Mouse (Mus musculus) cortical plate, adult 2 months (tissue): ENCODE measurements around the gene Asb17. TPM values are rescaled to one million over a fixed set of nuclear protein-coding genes. Genes with fewer than 3 reads are reported as not detected.
"Not testable (repeated sequence)": the region's sequence is repeated elsewhere in the genome, so short reads cannot be mapped to it uniquely, and the experiment has no call there.

Experiments used
- H3K27ac ChIP-seq: fragments of 200-500 bp; 2 replicates; pipeline ENCODE4 v1.5.1; 2012; ENCODE audit warnings: low read length, control low read depth, inconsistent platforms; ENCODE audit not compliant: insufficient read depth
- H3K4me1 ChIP-seq: fragments of 200-500 bp; 2 replicates; pipeline ENCODE4 v1.6.1; 2011; ENCODE audit warnings: low read length; ENCODE audit not compliant: control insufficient read depth, insufficient read depth
- H3K4me3 ChIP-seq: fragments of 200-500 bp; 2 replicates; pipeline ENCODE4 v1.5.1; 2011; ENCODE audit warnings: mild to moderate bottlenecking, low read length, control low read depth; ENCODE audit not compliant: insufficient read depth
- CTCF ChIP-seq: fragments of 200-500 bp; IDR thresholded peaks from 2 replicates; pipeline ENCODE4 v1.5.1; 2011; ENCODE audit warnings: mild to moderate bottlenecking, control low read depth, low read length; ENCODE audit not compliant: insufficient read depth; ENCODE audit errors: extremely low read depth
- POLR2A ChIP-seq: fragments of 200-500 bp; IDR thresholded peaks from 2 replicates; pipeline ENCODE4 v1.6.1; 2011; ENCODE audit warnings: mild to moderate bottlenecking, low read length, control low read depth; ENCODE audit not compliant: insufficient read depth; ENCODE audit errors: extremely low read depth
- polyA plus RNA-seq: library from polyadenylated mRNA; depleted of rRNA; stranded (reverse); fragments of >200 nt; gene quantifications from 2 replicates; pipeline ENCODE4 v1.2.3, GENCODE M21; 2012

Asb17 gene
- polyA plus RNA-seq, 1 experiment, result not detected

- TF ChIP-seq POLR2A (no peak), CTCF (no peak)
- Histone ChIP-seq H3K4me3 (no peak overlapping the region), H3K4me1 (0 out of 2 replicates have a peak, but pooled peaks cover 1% of the 10 kb centered on the region), H3K27ac (no peak overlapping the region)
Observed at GRCm38 (mm10) chr3:153808406-153808805, 35.6 kb upstream of the Asb17 start.

GRCm38 (mm10) chr3:153814026-153814425 is 30.0 kb upstream of the Asb17 start:
- TF ChIP-seq CTCF (no peak), POLR2A (no peak)
- Histone ChIP-seq H3K4me1 (no peaks in the 10 kb centered on the region), H3K27ac (no peak overlapping the region), H3K4me3 (no peak overlapping the region)

- H3K4me3 ChIP-seq, result no peak overlapping the region
- H3K27ac ChIP-seq, result no peak overlapping the region
- TF ChIP-seq CTCF (no peak), POLR2A (no peak)
- no peaks in the 10 kb centered on the region for H3K4me1 ChIP-seq
Observed at GRCm38 (mm10) chr3:153817376-153817890, 26.6 kb upstream of the Asb17 start.

GRCm38 (mm10) chr3:153818723-153819122 is 25.3 kb upstream of the Asb17 start:
- TF ChIP-seq POLR2A (no peak), CTCF (no peak)
- Histone ChIP-seq H3K4me1 (no peaks in the 10 kb centered on the region), H3K27ac (no peak overlapping the region)

GRCm38 (mm10) chr3:153819438-153819837 is 24.6 kb upstream of the Asb17 start:
- no peaks in the 10 kb centered on the region for H3K4me1 ChIP-seq
- no peak for TF ChIP-seq POLR2A
- no peak for TF ChIP-seq CTCF
- H3K4me3 ChIP-seq, result no peak overlapping the region
- H3K27ac ChIP-seq, result no peak overlapping the region

More at GRCm38 (mm10) chr3:153818723-153819122, 25.3 kb upstream of the Asb17 start:
- H3K4me3 ChIP-seq, result no peak overlapping the region

- H3K4me1 ChIP-seq, result no peaks in the 10 kb centered on the region
- no peak overlapping the region for H3K27ac ChIP-seq
- H3K4me3 ChIP-seq, result no peak overlapping the region
- no peak for TF ChIP-seq POLR2A
- no peak for TF ChIP-seq CTCF
Observed at GRCm38 (mm10) chr3:153823671-153824515, 20.1 kb upstream of the Asb17 start.

GRCm38 (mm10) chr3:153825197-153825596 is 18.8 kb upstream of the Asb17 start:
- H3K4me3 ChIP-seq, result no peak overlapping the region
- H3K4me1 ChIP-seq, result no peaks in the 10 kb centered on the region
- H3K27ac ChIP-seq, result no peak overlapping the region
- no peak for TF ChIP-seq CTCF
- TF ChIP-seq POLR2A, result no peak

GRCm38 (mm10) chr3:153826616-153827015 is 17.4 kb upstream of the Asb17 start:
- no peak overlapping the region for H3K4me3 ChIP-seq
- no peaks in the 10 kb centered on the region for H3K4me1 ChIP-seq
- no peak overlapping the region for H3K27ac ChIP-seq
- TF ChIP-seq POLR2A (no peak), CTCF (no peak)

- H3K4me1 ChIP-seq, result not testable (repeated sequence)
Observed at GRCm38 (mm10) chr3:153829788-153830187, 14.2 kb upstream of the Asb17 start.

More at GRCm38 (mm10) chr3:153829788-153830187, 14.2 kb upstream of the Asb17 start:
- H3K4me3 ChIP-seq, H3K27ac ChIP-seq: not testable (repeated sequence)
